Mouse (Mus musculus) C2C12 (cell line): ENCODE results near the gene Gapvd1. TPM values are rescaled to one million over a fixed set of nuclear protein-coding genes. Genes with fewer than 3 reads are reported as not detected.
"Not testable (repeated sequence)": the region's sequence is repeated elsewhere in the genome, so short reads cannot be mapped to it uniquely, and the experiment has no call there.

Experiments used
- H3K27me3 ChIP-seq: one replicate; pipeline ENCODE4 v1.6.1; 2011; ENCODE audit not compliant: control insufficient read depth, insufficient read depth, insufficient read length
- H3K36me3 ChIP-seq: one replicate; pipeline ENCODE4 v1.6.1; 2011; ENCODE audit not compliant: control insufficient read depth, insufficient read depth
- H3K4me3 ChIP-seq: one replicate; pipeline ENCODE4 v1.5.1; 2011; ENCODE audit warnings: mild to moderate bottlenecking, control low read depth; ENCODE audit not compliant: poor library complexity, insufficient read depth, severe bottlenecking
- H3K79me2 ChIP-seq: one replicate; pipeline ENCODE4 v1.6.1; 2011; ENCODE audit not compliant: control insufficient read depth, insufficient read depth
- H3K79me3 ChIP-seq: one replicate; pipeline ENCODE4 v1.6.1; 2011; ENCODE audit warnings: low read depth, control low read depth
- H3ac ChIP-seq: one replicate; pipeline ENCODE3; 2011; ENCODE audit warnings: low read depth; ENCODE audit not compliant: control insufficient read depth, insufficient read length
- CEBPB ChIP-seq: IDR thresholded peaks from one replicate; pipeline ENCODE4 v1.6.1; 2011; ENCODE audit warnings: low read depth, mild to moderate bottlenecking, control low read depth, moderate library complexity
- CTCF ChIP-seq: IDR thresholded peaks from one replicate; pipeline ENCODE4 v1.5.1; 2011; ENCODE audit not compliant: control insufficient read depth, insufficient read depth, insufficient read length
- FOSL1 ChIP-seq: IDR thresholded peaks from one replicate; pipeline ENCODE4 v1.8.0; 2011; ENCODE audit warnings: mild to moderate bottlenecking, low read length; ENCODE audit not compliant: poor library complexity, insufficient read depth, severe bottlenecking
- MAX ChIP-seq: IDR thresholded peaks from one replicate; pipeline ENCODE4 v1.6.1; 2011; ENCODE audit warnings: mild to moderate bottlenecking, control low read depth
- MYOD1 ChIP-seq: IDR thresholded peaks from one replicate; pipeline ENCODE4 v1.6.1; 2011; ENCODE audit warnings: low read depth; ENCODE audit not compliant: control insufficient read depth, insufficient read length
- MYOG ChIP-seq: IDR thresholded peaks from one replicate; pipeline ENCODE4 v1.6.1; 2011; ENCODE audit not compliant: control insufficient read depth, insufficient read length; ENCODE audit errors: extremely low read depth
- USF1 ChIP-seq: IDR thresholded peaks from one replicate; pipeline ENCODE4 v1.6.1; 2011; ENCODE audit warnings: low read depth, mild to moderate bottlenecking, control low read depth, moderate library complexity
- long read RNA-seq, 2 experiments: library from polyadenylated mRNA; unstranded; transcript quantifications; one replicate each; pipeline ENCODE4 v2.0.0; 2019 to 2020
- polyA plus RNA-seq: library from polyadenylated mRNA; unstranded; fragments of >200 nt; fragmentation: generic; extraction: Trizol; gene quantifications from one replicate; pipeline ENCODE4 v1.2.1, GENCODE M21; 2012; ENCODE audit warnings: missing spikeins

The Gapvd1 gene
- 23.6 TPM for polyA plus RNA-seq
- long read RNA-seq, experiment 1, full-length matches to known transcripts: 1 of 21 reads
- long read RNA-seq, experiment 1, partial matches to known transcripts: 10 of 21 reads
- long read RNA-seq, experiment 1, other reads (novel, unspliced or antisense): 10 of 21 reads
- long read RNA-seq, experiment 2, full-length matches to known transcripts: 23 of 462 reads
- long read RNA-seq, experiment 2, partial matches to known transcripts: 382 of 462 reads
- long read RNA-seq, experiment 2, other reads (novel, unspliced or antisense): 57 of 462 reads

DNA sequence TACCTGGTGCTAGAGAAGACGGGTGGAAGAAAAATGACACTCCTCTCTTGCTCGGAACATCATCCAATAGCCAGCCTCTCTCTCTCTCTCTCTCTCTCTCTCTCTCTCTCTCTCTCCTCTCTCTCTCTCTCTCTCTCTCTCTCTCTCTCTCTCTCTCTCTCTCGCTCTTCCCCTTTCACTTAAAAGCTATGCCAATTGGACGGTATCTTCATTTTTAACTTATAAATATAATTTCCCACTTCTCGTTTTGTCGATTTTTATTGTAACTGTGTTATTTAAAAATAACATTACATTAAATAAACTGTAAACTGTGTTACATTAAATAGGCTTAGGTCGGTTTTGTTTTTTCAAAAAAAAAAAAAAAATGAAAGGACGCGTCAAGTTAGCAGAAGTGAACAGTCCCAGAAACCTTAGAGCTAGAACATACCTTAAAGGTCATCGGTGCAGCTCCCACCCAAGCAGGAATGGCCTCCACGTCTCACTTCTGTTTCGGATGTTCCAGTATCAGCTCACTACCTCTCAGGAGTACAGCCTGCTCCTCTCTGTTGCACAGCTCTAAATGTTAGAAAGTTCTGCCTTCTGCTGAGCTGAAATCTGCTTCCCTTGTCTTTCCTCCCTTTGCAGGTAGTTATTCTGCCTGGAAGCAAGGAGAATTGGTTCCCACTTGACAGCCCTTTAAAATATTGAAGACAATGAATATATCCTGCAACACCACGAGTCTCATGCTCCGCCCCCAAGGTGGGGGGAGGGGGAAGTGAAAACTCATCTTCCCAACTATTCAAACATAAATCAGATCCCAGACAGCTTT is at the start of gene Gapvd1:
Gene Gapvd1, minus strand, starts transcription at position 682 of the 808 bp plus-strand sequence.
- peaks cover 38% of the 10 kb centered on the region for H3K79me3 ChIP-seq
- TF ChIP-seq MYOD1 (no peak), FOSL1 (no peak), CEBPB (no peak), USF1 (no peak), CTCF (no peak), MAX (no peak), MYOG (no peak)
- H3K79me2 ChIP-seq: peaks cover 45% of the 10 kb centered on the region
- H3K4me3 ChIP-seq: peak within 1 kb of the TSS; percentile 90
- H3K36me3 ChIP-seq: peaks cover under 1% of the 10 kb centered on the region
- no peaks in the 10 kb centered on the region for H3K27me3 ChIP-seq
- H3ac ChIP-seq: peak within 1 kb of the TSS; percentile 92

DNA sequence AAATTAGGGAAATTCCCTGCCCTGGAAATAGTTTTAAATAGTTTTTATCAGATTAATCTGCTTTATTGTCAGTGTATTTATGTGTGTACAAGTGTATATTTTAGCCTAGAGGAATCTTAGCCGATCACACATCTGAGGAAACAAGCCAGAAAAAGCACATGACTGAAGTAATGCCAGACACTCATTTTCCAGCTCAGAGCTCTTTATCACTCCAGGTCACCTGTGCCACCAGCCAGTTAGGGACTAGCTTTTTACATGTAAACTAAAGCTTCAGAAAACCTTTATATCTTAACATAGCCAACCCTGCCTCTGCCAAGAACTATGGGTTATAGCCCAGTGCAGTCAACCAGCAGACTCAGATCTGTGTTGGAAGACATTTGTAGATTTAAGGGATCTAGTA is 49.8 kb upstream of the Gapvd1 start:
- H3K27me3 ChIP-seq: no peaks in the 10 kb centered on the region
- H3K79me2 ChIP-seq: peaks cover 76% of the 10 kb centered on the region
- no peak overlapping the region for H3ac ChIP-seq
- H3K36me3 ChIP-seq: peaks cover 40% of the 10 kb centered on the region
- no peak overlapping the region for H3K4me3 ChIP-seq
- TF ChIP-seq CTCF (no peak), USF1 (no peak), MYOD1 (no peak), FOSL1 (no peak), MYOG (no peak), MAX (no peak), CEBPB (no peak)
- H3K79me3 ChIP-seq: peaks cover 62% of the 10 kb centered on the region

DNA sequence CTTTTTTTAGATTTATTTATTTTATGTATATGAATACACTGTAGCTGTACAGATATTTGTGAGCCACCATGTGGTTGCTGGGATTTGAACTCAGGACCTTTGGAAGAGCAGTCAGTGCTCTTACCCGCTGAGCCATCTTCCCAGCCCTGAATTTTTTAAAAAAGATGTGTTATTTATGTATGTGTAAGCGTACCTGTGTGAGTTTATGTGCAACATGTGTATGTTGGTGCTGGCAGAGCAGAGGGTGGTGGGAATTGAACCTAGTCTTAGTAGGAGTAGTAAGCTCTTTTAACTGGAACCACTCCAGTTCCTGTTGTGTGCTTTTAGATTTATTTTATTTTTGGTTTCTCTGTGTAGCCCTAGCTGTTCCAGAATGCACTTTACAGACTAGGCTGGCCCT is 49.1 kb upstream of the Gapvd1 start:
- TF ChIP-seq MAX: no peak
- no peak for TF ChIP-seq CTCF
- no peak for TF ChIP-seq CEBPB
- no peak for TF ChIP-seq MYOD1
- no peak for TF ChIP-seq FOSL1
- H3K36me3 ChIP-seq: peaks cover 36% of the 10 kb centered on the region
- no peak overlapping the region for H3K4me3 ChIP-seq
- H3ac ChIP-seq: no peak overlapping the region
- peaks cover 55% of the 10 kb centered on the region for H3K79me3 ChIP-seq
- no peaks in the 10 kb centered on the region for H3K27me3 ChIP-seq
- H3K79me2 ChIP-seq: peaks cover 73% of the 10 kb centered on the region

DNA sequence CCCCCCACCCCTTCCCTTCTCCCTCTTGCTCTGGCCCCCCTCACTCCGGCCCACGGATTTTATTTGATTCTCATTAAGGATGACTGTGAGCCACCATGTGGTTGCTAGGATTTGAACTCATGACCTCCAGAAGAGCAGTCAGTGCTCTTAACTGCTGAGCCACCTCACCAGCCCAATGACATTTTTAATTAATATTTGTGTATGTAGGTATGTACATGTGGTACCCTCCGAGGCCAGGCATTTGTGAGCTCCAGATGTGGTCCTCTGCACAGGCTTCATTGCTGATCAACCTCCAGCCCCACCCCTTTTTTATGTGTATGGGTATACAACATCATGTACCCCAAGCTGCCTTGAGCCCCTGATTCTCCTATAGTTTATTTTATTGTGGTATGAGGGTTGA is 48.7 kb upstream of the Gapvd1 start:
- no peak overlapping the region for H3ac ChIP-seq
- H3K79me2 ChIP-seq: peaks cover 73% of the 10 kb centered on the region
- peaks cover 52% of the 10 kb centered on the region for H3K79me3 ChIP-seq
- H3K36me3 ChIP-seq: peaks cover 33% of the 10 kb centered on the region
- TF ChIP-seq MYOG: no peak
- TF ChIP-seq USF1: no peak
- TF ChIP-seq MAX: no peak
- TF ChIP-seq FOSL1: no peak
- TF ChIP-seq CTCF: no peak
- TF ChIP-seq CEBPB: no peak
- TF ChIP-seq MYOD1: no peak
- H3K4me3 ChIP-seq: peak overlapping the region; percentile 87
- no peaks in the 10 kb centered on the region for H3K27me3 ChIP-seq

DNA sequence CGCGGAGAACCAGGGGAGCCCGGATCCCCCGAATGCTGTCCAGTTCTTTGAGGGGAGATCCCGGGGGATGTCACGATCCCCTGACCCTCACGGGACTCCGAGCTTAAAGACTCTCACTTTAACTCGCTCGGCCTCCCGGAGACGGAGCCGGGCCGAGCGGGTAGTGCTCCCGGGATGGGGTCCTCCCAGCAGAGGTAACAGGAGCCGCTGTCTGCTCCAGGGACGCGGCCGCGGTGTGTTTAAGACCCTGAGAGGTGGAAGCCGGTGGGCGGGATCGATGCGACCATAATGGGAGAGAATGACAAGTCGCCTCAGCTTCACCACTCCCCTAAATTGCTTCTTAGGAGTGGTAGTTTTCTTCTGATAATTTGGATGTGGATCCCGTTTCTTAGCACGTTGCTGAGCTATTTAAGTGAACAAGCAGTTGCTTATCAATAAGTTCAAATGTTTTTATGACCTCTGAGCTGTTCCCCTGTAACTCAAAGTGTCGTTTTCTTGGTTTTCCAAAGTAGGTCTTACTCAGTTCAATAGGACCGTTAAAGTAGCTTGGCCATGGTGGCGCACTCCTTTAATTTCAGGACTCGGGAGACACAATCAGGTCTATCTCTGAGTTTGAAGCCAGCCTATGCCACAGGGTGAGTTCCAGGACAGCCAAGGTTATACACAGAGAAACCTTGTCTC is 47.7 kb upstream of the Gapvd1 start:
- Histone ChIP-seq H3K79me3 (peaks cover 48% of the 10 kb centered on the region), H3K79me2 (peaks cover 69% of the 10 kb centered on the region), H3K4me3 (peak overlapping the region; percentile 87), H3ac (peak overlapping the region; percentile 81), H3K36me3 (peaks cover 33% of the 10 kb centered on the region)
- not testable (repeated sequence) for H3K27me3 ChIP-seq
